Mouse (Mus musculus) lung, adult 2 months (tissue): ENCODE data around the gene Lamtor4. TPM values are rescaled to one million over a fixed set of nuclear protein-coding genes. Genes with fewer than 3 reads are reported as not detected.

Experiments used
- DNase-seq: peaks from one replicate; pipeline ENCODE4 v3.0.0; 2022
- H3K4me1 ChIP-seq: fragments of 200-500 bp; 2 replicates; pipeline ENCODE4 v1.6.1; 2011; ENCODE audit warnings: low read length; ENCODE audit not compliant: control insufficient read depth, insufficient read depth
- H3K4me3 ChIP-seq: fragments of 200-500 bp; replicated peaks from 2 replicates; pipeline ENCODE3; 2011; ENCODE audit warnings: low read depth, mild to moderate bottlenecking, control low read depth, low read length; ENCODE audit errors: extremely low read depth
- CTCF ChIP-seq: fragments of 200-500 bp; IDR thresholded peaks from 2 replicates; pipeline ENCODE4 v1.5.1; 2011; ENCODE audit warnings: mild to moderate bottlenecking, low read length, control low read depth; ENCODE audit not compliant: insufficient read depth
- POLR2A ChIP-seq: fragments of 200-500 bp; IDR thresholded peaks from 2 replicates; pipeline ENCODE4 v1.6.1; 2011; ENCODE audit warnings: low read depth, mild to moderate bottlenecking, control low read depth, low read length, borderline replicate concordance; ENCODE audit errors: extremely low read depth
- WGBS: fragments of 180-500 bp; shearing (Covaris S2); methylation state at CpG from one replicate; pipeline ENCODE4 v1.1.7; 2018; 5-methylcytosine and 5-hydroxymethylcytosine counted together
- polyA plus RNA-seq: library from polyadenylated mRNA; depleted of rRNA; stranded (reverse); fragments of >200 nt; gene quantifications from 2 replicates; pipeline ENCODE4 v1.2.3, GENCODE M21; 2012; rRNA removed

The Lamtor4 gene
- polyA plus RNA-seq, 1 experiment, result 156 TPM

DNA sequence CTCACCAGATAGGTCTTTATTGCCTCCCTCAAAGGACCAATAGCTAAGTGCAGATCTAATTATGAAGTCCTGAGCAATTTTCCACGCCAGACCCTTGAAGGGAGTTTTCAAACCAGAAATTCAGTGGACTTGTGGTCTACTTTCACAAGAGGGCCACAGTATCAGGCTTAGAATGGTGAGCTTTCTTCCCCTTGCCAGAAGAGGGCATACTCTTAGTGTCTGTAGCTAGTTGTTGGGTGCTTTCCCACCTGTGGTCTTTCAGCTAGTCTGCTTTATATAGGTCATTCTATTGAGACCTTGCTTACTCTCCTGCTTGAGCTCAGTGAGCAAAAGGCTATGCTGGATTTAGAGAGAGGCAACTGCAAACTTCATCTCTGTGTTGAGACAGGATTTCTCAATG lies 28.3 kb downstream of the Lamtor4 start:
- 64% methylated on average over 1 of the region's 1 CpGs for WGBS

DNA sequence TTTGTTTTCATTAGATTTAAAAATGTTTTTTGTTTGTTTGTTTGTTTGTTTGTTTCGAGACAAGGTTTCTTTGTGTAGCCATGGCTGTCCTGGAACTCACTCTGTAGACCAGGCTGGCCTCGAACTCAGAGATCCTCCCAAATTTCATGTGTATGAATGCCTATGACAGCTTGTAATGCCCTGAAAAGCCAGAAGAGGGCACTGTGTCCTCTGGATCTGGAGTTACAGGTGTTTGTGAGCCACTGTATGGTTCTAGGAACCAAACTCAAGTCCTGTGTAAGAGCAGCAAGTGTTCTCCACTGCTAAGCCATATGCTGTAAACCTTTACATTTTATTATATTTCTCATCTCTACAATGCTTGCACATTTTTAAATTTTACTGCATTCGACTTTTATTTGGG lies 32.6 kb downstream of the Lamtor4 start:
- 70% methylated on average over 3 of the region's 3 CpGs for WGBS
- Histone ChIP-seq H3K4me1 (no peaks in the 10 kb centered on the region), H3K4me3 (no peak overlapping the region)
- TF ChIP-seq CTCF (no peak), POLR2A (no peak)
- no peak for DNase-seq

More for the DNA sequence above, 28.3 kb downstream of the Lamtor4 start:
- no peaks in the 10 kb centered on the region for H3K4me1 ChIP-seq
- TF ChIP-seq CTCF (no peak), POLR2A (no peak)
- no peak for DNase-seq
- no peak overlapping the region for H3K4me3 ChIP-seq

DNA sequence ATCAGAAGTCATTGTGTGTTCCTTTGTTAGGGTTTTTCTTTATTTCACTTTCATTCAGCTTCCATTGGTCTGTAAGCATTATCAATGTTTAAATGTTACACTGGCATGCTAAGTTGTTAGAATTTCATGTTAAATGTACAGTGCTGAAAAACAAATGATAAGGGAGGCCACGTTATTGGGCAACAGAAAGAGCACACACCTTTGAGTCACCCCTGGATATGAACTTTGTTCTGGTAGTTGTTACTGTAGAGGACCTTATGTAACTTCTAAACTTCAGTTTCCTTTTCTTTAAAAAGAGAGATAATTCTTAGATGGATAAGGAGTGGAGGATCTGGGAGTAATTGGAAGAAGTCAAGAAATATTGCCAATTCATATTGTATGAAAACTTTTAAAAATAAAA lies 36.4 kb downstream of the Lamtor4 start:
- no peaks in the 10 kb centered on the region for H3K4me1 ChIP-seq
- H3K4me3 ChIP-seq, result no peak overlapping the region
- 67% methylated on average over 1 of the region's 1 CpGs for WGBS
- no peak for DNase-seq
- TF ChIP-seq POLR2A, result no peak
- TF ChIP-seq CTCF, result no peak

DNA sequence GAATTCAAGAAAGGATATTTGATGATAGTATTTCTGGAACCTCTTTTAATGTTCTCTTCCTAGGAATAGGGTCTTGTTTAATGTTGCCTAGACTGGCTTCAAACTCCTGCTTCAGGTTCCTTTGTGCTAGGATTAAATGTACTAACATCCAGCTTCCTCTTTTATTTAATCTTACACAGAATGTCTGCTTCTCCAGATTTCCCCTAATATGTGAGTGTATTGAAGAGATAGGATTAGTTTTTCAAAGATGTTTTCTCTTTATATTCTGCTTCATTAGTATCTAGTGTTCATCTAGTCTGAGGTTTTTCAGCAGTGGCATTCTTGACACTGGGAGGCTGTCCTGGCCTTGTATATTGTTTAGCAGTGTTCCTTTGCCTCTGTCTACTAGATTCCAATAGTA lies 38.9 kb downstream of the Lamtor4 start:
- DNase-seq, result no peak
- H3K4me1 ChIP-seq, result no peaks in the 10 kb centered on the region
- H3K4me3 ChIP-seq, result no peak overlapping the region
- no peak for TF ChIP-seq CTCF
- no peak for TF ChIP-seq POLR2A

DNA sequence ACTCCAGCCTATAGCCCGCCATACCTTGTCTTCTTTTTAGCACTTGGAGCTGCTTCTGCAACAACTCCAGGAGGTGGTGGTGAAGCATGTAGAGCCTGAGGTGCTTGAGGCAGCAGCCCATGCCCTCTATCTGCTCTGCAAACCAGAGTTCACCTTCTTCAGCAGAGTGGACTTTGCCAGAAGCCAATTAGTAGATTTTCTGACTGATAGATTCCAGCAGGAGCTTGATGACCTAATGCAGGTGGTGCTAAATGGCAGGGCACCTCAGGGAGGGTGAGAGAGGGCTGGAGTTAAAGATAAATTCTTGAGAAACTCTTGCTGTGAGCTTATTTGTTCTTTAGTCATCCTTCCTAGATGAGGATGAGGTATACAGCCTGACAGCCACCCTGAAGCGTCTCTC lies 44.3 kb downstream of the Lamtor4 start:
- no peaks in the 10 kb centered on the region for H3K4me1 ChIP-seq
- TF ChIP-seq CTCF, result no peak
- TF ChIP-seq POLR2A, result no peak
- H3K4me3 ChIP-seq, result no peak overlapping the region
- DNase-seq, result no peak
- WGBS, result 75% methylated on average over 2 of the region's 2 CpGs

Other genes with a start within 250 kb of the Lamtor4 start
- gene Smok3a, start 234.2 kb upstream of the Lamtor4 start, polyA plus RNA-seq, result not detected in 2 replicates
- gene Smok3b, start 234.1 kb upstream of the Lamtor4 start, polyA plus RNA-seq, result not detected in 2 replicates
- not detected in 2 replicates for gene Smok3c, start 202.3 kb upstream of the Lamtor4 start, polyA plus RNA-seq
- gene Zkscan1, start 170.4 kb upstream of the Lamtor4 start, polyA plus RNA-seq, result 4.0 and 5.9 TPM in 2 replicates
- 5.8 and 8.3 TPM in 2 replicates for gene Zscan21, start 138.6 kb upstream of the Lamtor4 start, polyA plus RNA-seq
- 2.7 and 3.5 TPM in 2 replicates for gene Zfp113, start 99.7 kb upstream of the Lamtor4 start, polyA plus RNA-seq
- 47.7 and 59.9 TPM in 2 replicates for gene Cops6, start 94.4 kb upstream of the Lamtor4 start, polyA plus RNA-seq
- 28.4 and 40.3 TPM in 2 replicates for gene Ap4m1, start 83.5 kb upstream of the Lamtor4 start, polyA plus RNA-seq
- gene Mcm7, start 83.1 kb upstream of the Lamtor4 start, polyA plus RNA-seq, result 16.9 and 22.1 TPM in 2 replicates
- gene Taf6, start 68.0 kb upstream of the Lamtor4 start, polyA plus RNA-seq, result 48.4 and 52.6 TPM in 2 replicates
- gene Cnpy4, start 68.0 kb upstream of the Lamtor4 start, polyA plus RNA-seq, result 3.6 and 8.6 TPM in 2 replicates
- gene Mblac1, start 61.2 kb upstream of the Lamtor4 start, polyA plus RNA-seq, result 5.0 and 5.5 TPM in 2 replicates
- gene Nxpe5, start 29.6 kb upstream of the Lamtor4 start, polyA plus RNA-seq, result 0.34 and 0.57 TPM in 2 replicates
- gene BC037034, start 8.6 kb downstream of the Lamtor4 start, polyA plus RNA-seq, result 49.4 and 50.8 TPM in 2 replicates
- 0.74 and 1.5 TPM in 2 replicates for gene Gal3st4, start 17.4 kb downstream of the Lamtor4 start, polyA plus RNA-seq
- gene Gm43720, start 24.5 kb downstream of the Lamtor4 start, polyA plus RNA-seq, result 0.01 TPM in 1 of 2 replicates, not detected in the other
- 4.1 and 6.5 TPM in 2 replicates for gene Gpc2, start 24.5 kb downstream of the Lamtor4 start, polyA plus RNA-seq
- gene Stag3, start 24.8 kb downstream of the Lamtor4 start, polyA plus RNA-seq, result 0.19 and 0.59 TPM in 2 replicates
- 0.36 and 0.60 TPM in 2 replicates for gene Pvrig, start 86.5 kb downstream of the Lamtor4 start, polyA plus RNA-seq
- gene Zfp157, start 186.0 kb downstream of the Lamtor4 start, polyA plus RNA-seq, result 3.3 and 5.2 TPM in 2 replicates